Mouse (Mus musculus): ENCODE results near the gene Irgm2. TPM values are rescaled to one million over a fixed set of nuclear protein-coding genes. Genes with fewer than 3 reads are reported as not detected.
A peak's percentile ranks its signal among the peaks of the same experiment; 100 is the strongest.
"Not testable (repeated sequence)": the region's sequence is repeated elsewhere in the genome, so short reads cannot be mapped to it uniquely, and the experiment has no call there.

The Irgm2 gene
- polyA plus RNA-seq (2015; fragmentation: Nextera tagmentation; extraction: Ambion mirVana), result 6.9 TPM in 2 replicates

DNA sequence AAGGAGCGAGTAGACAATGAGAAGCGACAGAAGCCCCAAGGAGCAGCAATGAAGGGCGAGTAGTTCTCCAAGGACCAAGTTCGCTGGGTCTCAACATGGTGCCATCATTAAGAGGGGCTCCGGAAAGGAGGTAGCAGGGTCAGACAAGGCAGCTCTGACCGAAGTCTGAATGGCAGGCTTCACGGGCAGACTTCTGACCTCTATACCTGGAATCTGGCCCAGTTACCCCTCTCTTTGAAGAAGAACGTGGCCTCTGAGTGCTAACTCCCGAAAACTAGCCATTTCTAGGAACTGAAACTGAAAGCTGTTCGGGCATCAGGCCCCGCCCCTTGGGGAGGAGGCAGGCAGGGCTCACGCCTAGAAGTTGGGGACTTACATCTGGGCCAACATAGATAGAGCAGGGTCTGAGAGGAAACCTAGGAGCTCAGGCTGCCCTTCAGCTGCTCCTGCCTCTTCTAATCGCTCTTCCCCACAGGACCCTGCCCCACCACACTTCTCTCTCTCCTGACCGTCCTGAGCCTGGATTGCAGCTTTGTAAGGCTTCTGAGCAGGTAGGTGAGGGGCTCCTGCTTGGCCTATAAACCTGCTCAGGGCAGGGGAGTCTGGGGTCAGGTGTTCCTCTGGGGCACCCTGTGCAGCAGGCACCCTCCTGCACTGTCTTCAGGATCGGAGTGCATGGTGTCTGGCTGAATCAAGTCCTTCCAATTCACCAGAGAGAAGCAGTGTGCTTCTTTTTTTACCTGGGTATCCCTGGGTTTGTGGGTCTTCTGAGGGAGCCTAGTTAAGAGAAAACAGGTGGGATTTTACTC lies at the start of gene Irgm2, which contains the start of gene Igtp:
Gene Irgm2, plus strand, starts transcription at position 390 of the 809 bp plus-strand sequence.
Gene Igtp, plus strand, starts transcription at position 328 of the 809 bp plus-strand sequence.
- Histone ChIP-seq H3K4me2 (replicated peaks; ENCODE audit: low read depth, low read length) (peak within 1 kb of the TSS; percentile 67), H3K27ac (ENCODE audit: low read length) (peak within 1 kb of the TSS; percentile 82), H3K9ac (replicated peaks; ENCODE audit: low read depth) (peak within 1 kb of the TSS; percentile 62), H3K4me3 (ENCODE audit: low read depth, low read length) (peak within 1 kb of the TSS; percentile 77)
- 7% methylated on average over 13 of the region's 15 CpGs for WGBS
- H3K4me1 ChIP-seq (ENCODE audit: insufficient read depth, low read depth, low read length); H3K9me3 ChIP-seq (ENCODE audit: low read length); H3K27me3 ChIP-seq (replicated peaks; ENCODE audit: insufficient read depth, low read length); H3K36me3 ChIP-seq (ENCODE audit: insufficient read depth, low read length): not testable (repeated sequence)
- ATAC-seq (peak; percentile 95), DNase-seq (ENCODE audit: low spot score) (peak; percentile 88)
- 0 out of 2 replicates have a peak, but pooled peaks have one; percentile 25 for TF ChIP-seq EP300 (IDR thresholded peaks at IDR 0.05)

DNA sequence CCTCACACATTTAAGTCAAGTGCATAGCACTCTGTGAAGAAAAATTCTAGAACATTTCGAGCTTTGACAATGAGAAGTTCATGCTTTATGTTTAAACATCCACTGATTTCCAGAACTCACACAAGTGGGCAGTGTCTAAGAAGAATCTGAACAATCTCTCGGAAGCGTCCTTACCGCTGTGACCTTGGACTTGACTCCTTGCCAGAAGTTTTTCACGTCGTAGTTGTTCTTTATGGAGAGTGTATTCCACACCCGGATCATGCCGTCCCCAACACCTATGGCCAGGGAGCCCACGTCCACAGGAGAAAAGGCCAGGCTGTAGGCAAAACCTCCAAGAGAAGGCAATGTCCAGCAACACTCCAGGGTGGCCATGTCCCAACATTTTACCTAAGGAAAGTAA lies 44.0 kb upstream of the Irgm2 start:
- Histone ChIP-seq H3K9me3 (ENCODE audit: low read length) (no peaks in the 10 kb centered on the region), H3K4me2 (replicated peaks; ENCODE audit: low read depth, low read length) (no peak overlapping the region), H3K36me3 (ENCODE audit: insufficient read depth, low read length) (peaks cover 18% of the 10 kb centered on the region), H3K4me1 (ENCODE audit: insufficient read depth, low read depth, low read length) (no peaks in the 10 kb centered on the region), H3K4me3 (ENCODE audit: low read depth, low read length) (no peak overlapping the region), H3K27ac (ENCODE audit: low read length) (no peak overlapping the region), H3K9ac (replicated peaks; ENCODE audit: low read depth) (no peak overlapping the region), H3K27me3 (replicated peaks; ENCODE audit: insufficient read depth, low read length) (no peaks in the 10 kb centered on the region)
- ATAC-seq (peak; percentile 52), DNase-seq (ENCODE audit: low spot score) (no peak)
- 78% methylated on average over 9 of the region's 9 CpGs for WGBS
- TF ChIP-seq CTCF (IDR thresholded peaks at IDR 0.05) (no peak), EP300 (IDR thresholded peaks at IDR 0.05) (no peak)

DNA sequence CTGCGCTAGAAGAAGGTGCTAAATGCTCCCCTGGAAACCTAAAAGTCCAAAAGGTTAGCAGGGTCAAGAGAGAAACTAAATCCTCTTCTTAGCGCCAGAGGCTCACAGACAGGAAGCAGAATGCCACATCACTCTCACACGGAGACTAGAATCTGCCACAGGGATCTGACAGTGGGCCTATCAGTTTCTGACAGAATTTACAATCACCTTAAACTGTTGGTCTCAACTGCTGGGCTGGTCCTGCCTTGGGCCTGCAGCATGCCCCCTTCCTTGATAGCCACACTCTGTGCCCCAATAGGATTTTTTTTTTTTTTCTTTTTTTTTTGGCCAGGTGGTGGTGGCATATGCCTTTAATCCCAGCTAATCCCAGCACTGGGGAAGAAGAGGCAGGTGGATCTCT lies 42.5 kb upstream of the Irgm2 start:
- H3K27me3 ChIP-seq (replicated peaks; ENCODE audit: insufficient read depth, low read length), result no peaks in the 10 kb centered on the region
- H3K27ac ChIP-seq (ENCODE audit: low read length), result no peak overlapping the region
- no peak overlapping the region for H3K4me3 ChIP-seq (ENCODE audit: low read depth, low read length)
- no peaks in the 10 kb centered on the region for H3K4me1 ChIP-seq (ENCODE audit: insufficient read depth, low read depth, low read length)
- TF ChIP-seq CTCF (IDR thresholded peaks at IDR 0.05) (no peak), EP300 (IDR thresholded peaks at IDR 0.05) (no peak)
- H3K4me2 ChIP-seq (replicated peaks; ENCODE audit: low read depth, low read length), result no peak overlapping the region
- no peak for ATAC-seq
- DNase-seq (ENCODE audit: low spot score), result no peak
- no peaks in the 10 kb centered on the region for H3K9me3 ChIP-seq (ENCODE audit: low read length)
- peaks cover 18% of the 10 kb centered on the region for H3K36me3 ChIP-seq (ENCODE audit: insufficient read depth, low read length)
- 76% methylated on average over 3 of the region's 3 CpGs for WGBS
- H3K9ac ChIP-seq (replicated peaks; ENCODE audit: low read depth), result no peak overlapping the region

- Histone ChIP-seq H3K9me3 (ENCODE audit: low read length) (no peaks in the 10 kb centered on the region), H3K27me3 (replicated peaks; ENCODE audit: insufficient read depth, low read length) (no peaks in the 10 kb centered on the region), H3K36me3 (ENCODE audit: insufficient read depth, low read length) (peaks cover 13% of the 10 kb centered on the region; the same call in 1 of the 2 replicates), H3K4me3 (ENCODE audit: low read depth, low read length) (no peak overlapping the region), H3K27ac (ENCODE audit: low read length) (no peak overlapping the region), H3K4me2 (replicated peaks; ENCODE audit: low read depth, low read length) (no peak overlapping the region), H3K9ac (replicated peaks; ENCODE audit: low read depth) (no peak overlapping the region), H3K4me1 (ENCODE audit: insufficient read depth, low read depth, low read length) (no peaks in the 10 kb centered on the region)
- ATAC-seq (no peak), DNase-seq (ENCODE audit: low spot score) (no peak)
- TF ChIP-seq CTCF (IDR thresholded peaks at IDR 0.05), result peak; percentile 45
- TF ChIP-seq EP300 (IDR thresholded peaks at IDR 0.05), result no peak
- 94% methylated on average over 2 of the region's 2 CpGs for WGBS
These were observed 34.3 kb upstream of the Irgm2 start for GRCm38 (mm10) chr11:58165072-58165471.

GRCm38 (mm10) chr11:58167822-58168166 lies 31.6 kb upstream of the Irgm2 start:
- Histone ChIP-seq H3K9ac (replicated peaks; ENCODE audit: low read depth) (peak overlapping the region; percentile 58), H3K27me3 (replicated peaks; ENCODE audit: insufficient read depth, low read length) (no peaks in the 10 kb centered on the region), H3K4me3 (ENCODE audit: low read depth, low read length) (peak overlapping the region; percentile 86), H3K4me1 (ENCODE audit: insufficient read depth, low read depth, low read length) (no peaks in the 10 kb centered on the region), H3K27ac (ENCODE audit: low read length) (peak overlapping the region; percentile 81; the same call in 1 of the 2 replicates), H3K36me3 (ENCODE audit: insufficient read depth, low read length) (no peaks in the 10 kb centered on the region; the same call in 1 of the 2 replicates), H3K4me2 (replicated peaks; ENCODE audit: low read depth, low read length) (peak overlapping the region; percentile 89), H3K9me3 (ENCODE audit: low read length) (no peaks in the 10 kb centered on the region)
- WGBS, result 1% methylated on average over 8 of the region's 8 CpGs
- DNase-seq (ENCODE audit: low spot score) (no peak), ATAC-seq (no peak)
- TF ChIP-seq EP300 (IDR thresholded peaks at IDR 0.05) (no peak), CTCF (IDR thresholded peaks at IDR 0.05) (no peak)

DNA sequence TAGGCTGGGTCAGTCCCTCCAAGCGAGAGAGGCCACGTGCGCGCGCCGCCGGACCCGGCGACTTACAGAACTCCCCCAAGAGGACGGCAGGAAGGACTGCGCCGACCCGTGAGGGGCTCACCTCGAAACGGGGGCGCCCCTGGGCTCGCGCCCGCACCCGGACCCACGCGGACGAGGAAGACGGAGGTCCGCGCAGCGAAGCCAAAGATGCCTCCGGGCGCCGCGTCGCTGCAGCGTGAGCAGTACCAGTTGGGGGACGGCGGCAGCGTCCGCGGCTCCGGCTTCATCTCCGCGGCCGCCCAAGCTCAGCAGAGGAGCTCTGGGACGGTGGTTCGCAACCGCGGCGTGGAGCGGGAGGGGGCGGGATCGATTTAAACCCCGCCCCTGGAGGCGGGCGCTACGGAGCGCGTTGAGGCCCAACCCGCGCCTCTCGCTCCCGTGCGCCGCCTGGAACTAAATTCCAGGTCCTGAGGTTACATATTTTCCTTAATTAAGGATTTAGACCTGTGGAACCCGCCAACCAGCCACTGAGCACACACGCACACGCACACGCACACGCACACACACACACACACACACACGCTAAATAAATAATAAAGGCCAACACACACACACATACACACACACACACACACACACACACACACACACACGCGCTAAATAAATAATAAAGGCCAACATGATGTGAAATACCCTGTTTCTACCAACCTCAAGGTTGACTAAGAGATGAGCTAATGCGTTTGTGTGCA lies 31.1 kb upstream of the Irgm2 start, which contains the start of gene Gemin5:
Gene Gemin5, minus strand, starts transcription at position 373 of the 749 bp plus-strand sequence.
- Histone ChIP-seq H3K4me2 (replicated peaks; ENCODE audit: low read depth, low read length) (peak within 1 kb of the TSS; percentile 89), H3K4me1 (ENCODE audit: insufficient read depth, low read depth, low read length) (no peaks in the 10 kb centered on the region), H3K27me3 (replicated peaks; ENCODE audit: insufficient read depth, low read length) (no peaks in the 10 kb centered on the region), H3K9me3 (ENCODE audit: low read length) (no peaks in the 10 kb centered on the region), H3K27ac (ENCODE audit: low read length) (peak within 1 kb of the TSS; percentile 81), H3K4me3 (ENCODE audit: low read depth, low read length) (peak within 1 kb of the TSS; percentile 86), H3K36me3 (ENCODE audit: insufficient read depth, low read length) (peaks cover 1% of the 10 kb centered on the region; the same call in 1 of the 2 replicates), H3K9ac (replicated peaks; ENCODE audit: low read depth) (peak within 1 kb of the TSS; percentile 58)
- no peak for TF ChIP-seq EP300 (IDR thresholded peaks at IDR 0.05)
- peak; percentile 26; the same call in 1 of the 2 replicates for TF ChIP-seq CTCF (IDR thresholded peaks at IDR 0.05)
- DNase-seq (ENCODE audit: low spot score), result peak; percentile 78
- peak; percentile 89 for ATAC-seq
- 5% methylated on average over 54 of the region's 71 CpGs for WGBS
